Mouse (Mus musculus) small intestine, adult 2 months (tissue): ENCODE results near the gene Prr11.

Experiments
- CTCF ChIP-seq: fragments of 200-500 bp; IDR thresholded peaks from 2 replicates; pipeline ENCODE4 v1.5.1; 2012; ENCODE audit warnings: low read depth, mild to moderate bottlenecking, control low read depth, inconsistent platforms, low read length, moderate library complexity, mixed read lengths; ENCODE audit not compliant: insufficient replicate concordance, insufficient read length; ENCODE audit errors: extremely low read depth
- POLR2A ChIP-seq: fragments of 200-500 bp; IDR thresholded peaks from 2 replicates; pipeline ENCODE4 v1.6.1; 2012; ENCODE audit warnings: low read depth, mild to moderate bottlenecking, control low read depth, inconsistent platforms, low read length, moderate library complexity

- TF ChIP-seq POLR2A (no peak), CTCF (no peak)
These were observed 27.7 kb upstream of the Prr11 start for GRCm38 (mm10) chr11:87136233-87136632.
